ENCODE assay signal across 10 mouse cellular contexts in genomic region chr7:49762605-49763004, GRCm38 (mm10). TPM values are rescaled to one million over a fixed set of nuclear protein-coding genes. Genes with fewer than 3 reads are reported as not detected.
A peak's percentile ranks its signal among the peaks of the same experiment; 100 is the strongest.
DNase-seq lines count a peak whose midpoint lies in the region; ATAC-seq and TF ChIP-seq lines count a peak whose summit lies in the region.
"Had no signal": no experiment of that assay in that cellular context is flagged by ENCODE, and none has a peak within 500 bp of the region (broad histone marks: within the 10 kb centered on the region; RNA-seq: fewer than 3 reads in every experiment).

No protein-coding gene starts in this region.

- no peak overlapping the region for H3K9ac ChIP-seq in forebrain, postnatal 0 days
- peak overlapping the region; percentile 57 for H3K9ac ChIP-seq in liver, embryonic 12.5 days
- no peak overlapping the region for H3K9ac ChIP-seq in neural tube, embryonic 15.5 days (replicated peaks)
- H3K9ac ChIP-seq: lung, embryonic 15.5 days had no signal

- 0 out of 2 replicates have a peak, but pooled peaks have one; percentile 32 for ATAC-seq in forebrain, postnatal 0 days
- peak; percentile 57 for ATAC-seq in liver, embryonic 12.5 days
- no peak for ATAC-seq in neural tube, embryonic 15.5 days (ENCODE audit: low FRiP score)

- no peak for DNase-seq in forebrain, postnatal 0 days
- no peak for DNase-seq in forebrain, embryonic 10.5 days (ENCODE audit: extremely low spot score, low spot score)
- DNase-seq in 3T3-L1 (ENCODE audit: low read depth, low spot score), result peak; percentile 93
- DNase-seq in brain, adult 2 months (ENCODE audit: low read depth, low spot score), result peak; percentile 94
- no peak for DNase-seq in thymus, postnatal 36 days
- no peak for DNase-seq in kidney, adult 8-10 months
- DNase-seq: cerebellum, postnatal 36 days had no signal

- no peaks in the 10 kb centered on the region for H3K4me1 ChIP-seq in forebrain, postnatal 0 days (ENCODE audit: insufficient read depth)
- peaks cover 8% of the 10 kb centered on the region for H3K4me1 ChIP-seq in forebrain, embryonic 10.5 days
- H3K4me1 ChIP-seq in liver, embryonic 12.5 days, result peaks cover 76% of the 10 kb centered on the region
- peaks cover 6% of the 10 kb centered on the region for H3K4me1 ChIP-seq in neural tube, embryonic 15.5 days

- H3K4me3 ChIP-seq in forebrain, postnatal 0 days (ENCODE audit: low read depth, low read length), result no peak overlapping the region
- no peak overlapping the region for H3K4me3 ChIP-seq in forebrain, embryonic 10.5 days
- H3K4me3 ChIP-seq in liver, embryonic 12.5 days, result peak overlapping the region; percentile 21
- no peak overlapping the region for H3K4me3 ChIP-seq in neural tube, embryonic 15.5 days (replicated peaks)
- H3K4me3 ChIP-seq: lung, embryonic 15.5 days had no signal

- no peak overlapping the region for H3K27ac ChIP-seq in forebrain, postnatal 0 days (ENCODE audit: low read depth, low read length)
- H3K27ac ChIP-seq in forebrain, embryonic 10.5 days, result no peak overlapping the region
- peak overlapping the region; percentile 92 for H3K27ac ChIP-seq in liver, embryonic 12.5 days
- H3K27ac ChIP-seq in neural tube, embryonic 15.5 days (replicated peaks), result no peak overlapping the region
- H3K27ac ChIP-seq: lung, embryonic 15.5 days had no signal

- H3K4me2 ChIP-seq in forebrain, postnatal 0 days (ENCODE audit: low read depth), result no peak overlapping the region
- H3K4me2 ChIP-seq in liver, embryonic 12.5 days, result peak overlapping the region; percentile 81
- no peak overlapping the region for H3K4me2 ChIP-seq in neural tube, embryonic 15.5 days
- H3K4me2 ChIP-seq: lung, embryonic 15.5 days had no signal

- TF ChIP-seq CTCF in forebrain, postnatal 0 days (IDR thresholded peaks at IDR 0.05; ENCODE audit: low read depth), result no peak

- 66% methylated on average over 13 of the region's 13 CpGs for WGBS in forebrain, postnatal 0 days
- 82% methylated on average over 13 of the region's 13 CpGs for WGBS in forebrain, embryonic 10.5 days
- 56% methylated on average over 13 of the region's 13 CpGs for WGBS in liver, embryonic 12.5 days (ENCODE audit: insufficient replicate concordance)
- 64% methylated on average over 13 of the region's 13 CpGs for WGBS in neural tube, embryonic 15.5 days

- H3K9me3 ChIP-seq in forebrain, postnatal 0 days (ENCODE audit: low read length), result no peaks in the 10 kb centered on the region
- peaks cover 19% of the 10 kb centered on the region for H3K9me3 ChIP-seq in forebrain, embryonic 10.5 days
- no peaks in the 10 kb centered on the region for H3K9me3 ChIP-seq in liver, embryonic 12.5 days (replicated peaks)
- no peaks in the 10 kb centered on the region for H3K9me3 ChIP-seq in neural tube, embryonic 15.5 days (replicated peaks)
- H3K9me3 ChIP-seq: lung, embryonic 15.5 days had no signal

- peaks cover 6% of the 10 kb centered on the region; the same call in 1 of the 2 replicates for H3K27me3 ChIP-seq in forebrain, postnatal 0 days (ENCODE audit: insufficient read depth, low read length)
- H3K27me3 ChIP-seq in forebrain, embryonic 10.5 days (ENCODE audit: poor library complexity, severe bottlenecking), result peaks cover 100% of the 10 kb centered on the region
- H3K27me3 ChIP-seq in liver, embryonic 12.5 days (replicated peaks), result no peaks in the 10 kb centered on the region; the same call in 1 of the 2 replicates
- H3K27me3 ChIP-seq in neural tube, embryonic 15.5 days (replicated peaks), result peaks cover 46% of the 10 kb centered on the region
- H3K27me3 ChIP-seq: lung, embryonic 15.5 days had no signal

- H3K36me3 ChIP-seq in forebrain, postnatal 0 days (ENCODE audit: insufficient read depth), result no peaks in the 10 kb centered on the region
- no peaks in the 10 kb centered on the region for H3K36me3 ChIP-seq in forebrain, embryonic 10.5 days (replicated peaks)
- H3K36me3 ChIP-seq in liver, embryonic 12.5 days, result peaks cover 55% of the 10 kb centered on the region
- H3K36me3 ChIP-seq in neural tube, embryonic 15.5 days, result no peaks in the 10 kb centered on the region
- H3K36me3 ChIP-seq: lung, embryonic 15.5 days had no signal

RNA-seq across cellular contexts. Expression of gene Htatip2, which starts 3.7 kb away (rescaled TPM):
- total RNA-seq in forebrain, postnatal 0 days (2014; rRNA removed), result 1.1 and 1.6 TPM in 2 replicates
- polyA plus RNA-seq in forebrain, postnatal 0 days (2015; fragmentation: Nextera tagmentation; extraction: Ambion mirVana), result 4.7 and 5.5 TPM in 2 replicates
- polyA plus RNA-seq in forebrain, embryonic 10.5 days (2016; fragmentation: Nextera tagmentation; extraction: Ambion mirVana), result 2.8 and 4.2 TPM in 2 replicates
- polyA plus RNA-seq in liver, embryonic 12.5 days (2016; fragmentation: Nextera tagmentation; extraction: Ambion mirVana), result 37.0 and 37.7 TPM in 2 replicates
- 5.1 and 9.0 TPM in 2 replicates for polyA plus RNA-seq in neural tube, embryonic 15.5 days (2015; fragmentation: Nextera tagmentation; extraction: Ambion mirVana)

RNA-seq across cellular contexts. Expression of gene Prmt3, which starts 15.5 kb away (rescaled TPM):
- 55.5 and 60.6 TPM in 2 replicates for total RNA-seq in forebrain, postnatal 0 days (2014; rRNA removed)
- 41.4 and 42.3 TPM in 2 replicates for polyA plus RNA-seq in forebrain, postnatal 0 days (2015; fragmentation: Nextera tagmentation; extraction: Ambion mirVana)
- 70.2 TPM in 2 replicates for polyA plus RNA-seq in forebrain, embryonic 10.5 days (2016; fragmentation: Nextera tagmentation; extraction: Ambion mirVana)
- 46.1 and 48.0 TPM in 2 replicates for polyA plus RNA-seq in liver, embryonic 12.5 days (2016; fragmentation: Nextera tagmentation; extraction: Ambion mirVana)
- polyA plus RNA-seq in neural tube, embryonic 15.5 days (2015; fragmentation: Nextera tagmentation; extraction: Ambion mirVana), result 47.7 and 50.7 TPM in 2 replicates

Comparison
In these comparisons a context has a peak if more than half of its experiments do, and no peak if none do; other contexts are left out.
1. DNase-seq: peak in 3T3-L1 (single experiment) and brain, adult 2 months (single experiment); none in forebrain, postnatal 0 days (single experiment), forebrain, embryonic 10.5 days (single experiment), thymus, postnatal 36 days (0 of 2) and kidney, adult 8-10 months (0 of 2).